Mouse (Mus musculus) heart, postnatal 0 days (tissue): ENCODE data around the gene Mbd6. TPM values are rescaled to one million over a fixed set of nuclear protein-coding genes. Genes with fewer than 3 reads are reported as not detected.
A peak's percentile ranks its signal among the peaks of the same experiment; 100 is the strongest.

Experiments used
- ATAC-seq: fragments of 200-750 bp; cut with Nextera tagmentation; 2 replicates; pipeline ENCODE4 v1.8.0; 2017; ENCODE audit warnings: low read depth, moderate number of reproducible peaks, moderate library complexity; ENCODE audit not compliant: insufficient read depth
- DNase-seq: peaks from one replicate; pipeline ENCODE4 v3.0.0-alpha.2; 2016; ENCODE audit warnings: low spot score
- H3K27ac ChIP-seq: fragments of 300-500 bp; sonication (generic); 2 replicates; pipeline ENCODE4 v1.5.1; 2014; ENCODE audit warnings: low read depth, mild to moderate bottlenecking
- H3K27me3 ChIP-seq: fragments of 300-500 bp; sonication (generic); 2 replicates; pipeline ENCODE4 v1.6.1; 2014; ENCODE audit warnings: low read length, mixed read lengths; ENCODE audit not compliant: control insufficient read depth, insufficient read depth
- H3K36me3 ChIP-seq: fragments of 300-500 bp; sonication (generic); replicated peaks from 2 replicates; pipeline ENCODE4 v1.6.1; 2014; ENCODE audit warnings: low read length, mixed read lengths; ENCODE audit not compliant: control insufficient read depth, insufficient read depth
- H3K4me1 ChIP-seq: fragments of 300-500 bp; sonication (generic); 2 replicates; pipeline ENCODE4 v1.6.1; 2014; ENCODE audit warnings: antibody characterized with exemption; ENCODE audit not compliant: control insufficient read depth, insufficient read depth
- H3K4me2 ChIP-seq: fragments of 300-500 bp; sonication (generic); 2 replicates; pipeline ENCODE4 v1.6.1; 2014; ENCODE audit warnings: low read depth, mild to moderate bottlenecking, low read length, moderate library complexity
- H3K4me3 ChIP-seq: fragments of 300-500 bp; sonication (generic); 2 replicates; pipeline ENCODE4 v1.5.1; 2014; ENCODE audit warnings: low read depth, low read length
- H3K9ac ChIP-seq: fragments of 300-500 bp; sonication (generic); replicated peaks from 2 replicates; pipeline ENCODE4 v1.6.1; 2014; ENCODE audit warnings: low read depth, low read length, mixed read lengths
- H3K9me3 ChIP-seq: fragments of 300-500 bp; sonication (generic); replicated peaks from 2 replicates; pipeline ENCODE4 v1.6.1; 2016; ENCODE audit warnings: low read length; ENCODE audit not compliant: control insufficient read depth
- CTCF ChIP-seq: IDR thresholded peaks from 2 replicates; pipeline ENCODE4 v1.5.1; 2016; ENCODE audit warnings: antibody characterized with exemption, control low read depth, low read depth
- EP300 ChIP-seq: IDR thresholded peaks from 2 replicates; pipeline ENCODE4 v1.6.1; 2016; ENCODE audit warnings: antibody characterized with exemption, low read depth
- WGBS: fragments of 180-500 bp; shearing (Covaris S2); extraction: QIAGEN DNeasy Blood & Tissue Kit; methylation state at CpG from one replicate; pipeline ENCODE4 v1.1.7; 2014; 5-methylcytosine and 5-hydroxymethylcytosine counted together
- polyA plus RNA-seq: library from polyadenylated mRNA; unstranded; fragments of >200 nt; fragmentation: Nextera tagmentation; extraction: Ambion mirVana; gene quantifications from 2 replicates; pipeline ENCODE4 v1.2.1, GENCODE M21; 2015
- total RNA-seq: library from RNA; depleted of rRNA; stranded (reverse); fragments of >200 nt; gene quantifications from 2 replicates; pipeline ENCODE4 v1.2.3, GENCODE M21; 2014; ENCODE audit warnings: low replicate concordance

Mbd6 gene
- total and polyA plus RNA-seq, 2 experiments from 2014 or later: 6.5 to 8.7 TPM

DNA sequence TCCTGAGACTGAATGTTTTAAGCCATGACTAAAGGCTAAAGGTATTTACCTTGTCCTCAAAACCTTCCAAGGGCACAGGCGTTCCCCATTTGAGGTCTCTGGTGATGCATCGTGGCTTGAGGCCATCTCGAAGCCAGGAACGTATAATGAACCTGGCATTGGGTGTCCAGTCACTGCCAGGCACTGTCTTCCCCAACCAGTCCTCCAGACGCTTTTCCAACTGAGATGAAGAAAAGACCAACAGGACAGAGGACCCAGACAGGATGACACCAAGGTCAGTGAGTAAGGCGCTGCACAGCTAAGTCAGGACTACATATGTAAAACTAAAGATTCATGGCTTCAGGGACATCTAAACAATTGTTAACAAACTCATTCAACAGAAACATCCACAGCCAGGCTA lies 11.5 kb upstream of the Mbd6 start:
- ATAC-seq: no peak
- 89% methylated on average over 6 of the region's 6 CpGs for WGBS

GRCm38 (mm10) chr10:127297015-127297871 lies 8.4 kb upstream of the Mbd6 start:
- DNase-seq (peak; percentile 72), ATAC-seq (peak; percentile 84)
- Histone ChIP-seq H3K36me3 (peaks cover 82% of the 10 kb centered on the region), H3K27me3 (no peaks in the 10 kb centered on the region), H3K4me1 (peaks cover 18% of the 10 kb centered on the region), H3K4me3 (no peak overlapping the region), H3K9ac (no peak overlapping the region), H3K27ac (peak overlapping the region; percentile 55), H3K4me2 (no peak overlapping the region), H3K9me3 (no peaks in the 10 kb centered on the region)
- TF ChIP-seq EP300 (no peak), CTCF (no peak)
- 54% methylated on average over 16 of the region's 16 CpGs for WGBS

More for the DNA sequence above, 11.5 kb upstream of the Mbd6 start:
- H3K27me3 ChIP-seq: no peaks in the 10 kb centered on the region
- H3K9me3 ChIP-seq: no peaks in the 10 kb centered on the region
- peaks cover 6% of the 10 kb centered on the region; the same call in 1 of the 2 replicates for H3K4me1 ChIP-seq
- TF ChIP-seq CTCF (no peak), EP300 (no peak)
- H3K36me3 ChIP-seq: peaks cover 94% of the 10 kb centered on the region
- DNase-seq: no peak
- no peak overlapping the region for H3K4me3 ChIP-seq
- no peak overlapping the region for H3K9ac ChIP-seq
- H3K4me2 ChIP-seq: no peak overlapping the region
- H3K27ac ChIP-seq: no peak overlapping the region

GRCm38 (mm10) chr10:127295986-127296794 lies 7.4 kb upstream of the Mbd6 start:
- Histone ChIP-seq H3K27ac (peak overlapping the region; percentile 55), H3K9me3 (no peaks in the 10 kb centered on the region), H3K4me3 (no peak overlapping the region), H3K9ac (no peak overlapping the region), H3K27me3 (no peaks in the 10 kb centered on the region), H3K36me3 (peaks cover 73% of the 10 kb centered on the region), H3K4me2 (no peak overlapping the region), H3K4me1 (peaks cover 23% of the 10 kb centered on the region)
- ATAC-seq (no peak), DNase-seq (no peak)
- TF ChIP-seq EP300: no peak
- no peak for TF ChIP-seq CTCF
- 74% methylated on average over 24 of the region's 24 CpGs for WGBS

GRCm38 (mm10) chr10:127294895-127295510 lies 6.2 kb upstream of the Mbd6 start:
- H3K4me2 ChIP-seq: no peak overlapping the region
- no peak overlapping the region for H3K4me3 ChIP-seq
- no peak for ATAC-seq
- H3K36me3 ChIP-seq: peaks cover 62% of the 10 kb centered on the region
- H3K9ac ChIP-seq: no peak overlapping the region
- H3K4me1 ChIP-seq: peaks cover 24% of the 10 kb centered on the region
- no peak for TF ChIP-seq CTCF
- no peak for TF ChIP-seq EP300
- no peaks in the 10 kb centered on the region for H3K27me3 ChIP-seq
- H3K9me3 ChIP-seq: no peaks in the 10 kb centered on the region
- DNase-seq: no peak
- no peak overlapping the region for H3K27ac ChIP-seq
- WGBS: 88% methylated on average over 10 of the region's 10 CpGs

- no peak for DNase-seq
- Histone ChIP-seq H3K4me2 (peak overlapping the region; percentile 73), H3K36me3 (peaks cover 49% of the 10 kb centered on the region), H3K9me3 (no peaks in the 10 kb centered on the region), H3K27me3 (no peaks in the 10 kb centered on the region), H3K27ac (peak overlapping the region; percentile 94), H3K9ac (0 out of 2 replicates have a peak overlapping the region, but pooled peaks have one; percentile 74), H3K4me1 (peaks cover 29% of the 10 kb centered on the region), H3K4me3 (0 out of 2 replicates have a peak overlapping the region, but pooled peaks have one; percentile 74)
- TF ChIP-seq EP300 (no peak), CTCF (no peak)
- ATAC-seq: no peak
- 71% methylated on average over 3 of the region's 3 CpGs for WGBS
Measured at GRCm38 (mm10) chr10:127293590-127294113, 4.8 kb upstream of the Mbd6 start.
